Mouse (Mus musculus): Measurements from ENCODE around the gene Numa1. TPM values are rescaled to one million over a fixed set of nuclear protein-coding genes. Genes with fewer than 3 reads are reported as not detected.

Numa1 gene
- total RNA-seq, 1 experiment = 91.0 TPM

DNA sequence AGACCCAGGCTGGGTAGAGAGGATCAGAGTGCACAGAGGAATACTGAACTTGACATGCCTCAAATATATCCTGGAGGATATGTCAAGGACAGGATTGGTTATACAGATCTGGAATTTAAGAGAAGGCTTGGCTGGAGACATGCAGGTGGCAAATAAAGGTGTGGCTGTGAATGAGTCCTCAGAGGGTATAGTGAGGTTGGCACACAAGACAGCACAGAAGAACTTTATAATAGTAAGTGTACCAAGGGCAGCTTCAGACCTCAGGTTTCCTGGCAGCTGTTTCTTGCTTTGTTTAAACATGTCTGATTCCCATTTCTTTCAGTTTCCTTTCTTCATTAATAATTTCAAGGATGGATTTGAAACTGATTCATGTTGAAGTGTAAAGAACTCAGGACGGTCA is 1.4 kb upstream of the Numa1 start:
- no peaks in the 10 kb centered on the region for H3K36me3 ChIP-seq (ENCODE audit: control insufficient read depth, insufficient read depth, low read length, poor library complexity, severe bottlenecking)
- in situ Hi-C loops (cut with MboI; ENCODE audit: low sequenced_read_pairs in 2 of 2, unreplicated experiment in 2 of 2) = no loop called here
- no peaks in the 10 kb centered on the region for H3K4me1 ChIP-seq (ENCODE audit: control insufficient read depth in 2 of 2, insufficient read depth in 2 of 2, low read length in 2 of 2, poor library complexity in 1 of 2)
- H3K27ac ChIP-seq (ENCODE audit: insufficient read depth, low read depth, low read length, poor library complexity, severe bottlenecking) = no peak overlapping the region
- DNase-seq (ENCODE audit: low read depth, low spot score) = no peak
- H3K9ac ChIP-seq (ENCODE audit: insufficient read depth, low read depth, low read length, poor library complexity, severe bottlenecking) = no peak overlapping the region
- peak overlapping the region in 1 of 2 experiments; percentile 79; a peak in 2 of 4 replicates for H3K4me3 ChIP-seq (ENCODE audit: insufficient read depth in 1 of 2, low read depth in 1 of 2, low read length in 2 of 2, poor library complexity in 1 of 2, severe bottlenecking in 1 of 2)
- H3K9me3 ChIP-seq (ENCODE audit: control insufficient read depth, insufficient read depth, low read depth, low read length) = no peaks in the 10 kb centered on the region
- TF ChIP-seq CHD2 (IDR thresholded peaks at IDR 0.05; ENCODE audit: low read depth, low read length) (no peak), MAFK (IDR thresholded peaks at IDR 0.05; ENCODE audit: insufficient read depth, low read depth, low read length) (no peak), HCFC1 (IDR thresholded peaks at IDR 0.05; ENCODE audit: borderline replicate concordance, insufficient read depth, low read length) (no peak), ZC3H11A (IDR thresholded peaks at IDR 0.05; ENCODE audit: borderline replicate concordance, low read depth, low read length) (no peak), ZNF384 (IDR thresholded peaks at IDR 0.05; ENCODE audit: low read depth, low read length) (no peak)

DNA sequence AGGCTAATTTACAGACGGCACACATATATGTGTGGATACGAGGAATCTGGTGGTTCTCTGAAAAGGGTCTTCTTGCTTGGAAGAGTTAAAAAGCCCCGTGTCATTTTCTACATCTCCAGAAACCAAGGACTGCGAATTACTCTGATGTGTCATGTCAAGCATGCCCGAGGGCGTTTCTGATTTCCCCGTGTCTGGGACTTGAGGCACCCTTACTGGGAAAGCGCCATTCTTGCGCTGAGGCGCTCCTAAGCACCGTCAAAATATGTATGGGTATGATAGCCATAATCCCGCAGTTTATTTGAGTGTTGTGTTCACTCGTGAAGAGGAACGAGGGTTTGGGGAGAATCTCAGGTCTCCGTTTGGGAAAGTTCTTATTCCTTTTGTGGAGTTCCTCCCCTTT is 611 bp upstream of the Numa1 start:
- Histone ChIP-seq H3K9ac (ENCODE audit: insufficient read depth, low read depth, low read length, poor library complexity, severe bottlenecking) (peak overlapping the region; percentile 89), H3K4me1 (ENCODE audit: control insufficient read depth in 2 of 2, insufficient read depth in 2 of 2, low read length in 2 of 2, poor library complexity in 1 of 2) (no peaks in the 10 kb centered on the region), H3K9me3 (ENCODE audit: control insufficient read depth, insufficient read depth, low read depth, low read length) (no peaks in the 10 kb centered on the region), H3K36me3 (ENCODE audit: control insufficient read depth, insufficient read depth, low read length, poor library complexity, severe bottlenecking) (no peaks in the 10 kb centered on the region), H3K27ac (ENCODE audit: insufficient read depth, low read depth, low read length, poor library complexity, severe bottlenecking) (peak overlapping the region; percentile 69), H3K4me3 (ENCODE audit: insufficient read depth in 1 of 2, low read depth in 1 of 2, low read length in 2 of 2, poor library complexity in 1 of 2, severe bottlenecking in 1 of 2) (peak overlapping the region; percentile 79 to 89)
- peak; percentile 40 for DNase-seq (ENCODE audit: low read depth, low spot score)
- no peak for TF ChIP-seq CHD2 (IDR thresholded peaks at IDR 0.05; ENCODE audit: low read depth, low read length)
- no peak for TF ChIP-seq ZC3H11A (IDR thresholded peaks at IDR 0.05; ENCODE audit: borderline replicate concordance, low read depth, low read length)
- no peak for TF ChIP-seq MAFK (IDR thresholded peaks at IDR 0.05; ENCODE audit: insufficient read depth, low read depth, low read length)
- TF ChIP-seq ZNF384 (IDR thresholded peaks at IDR 0.05; ENCODE audit: low read depth, low read length) = no peak
- no peak for TF ChIP-seq HCFC1 (IDR thresholded peaks at IDR 0.05; ENCODE audit: borderline replicate concordance, insufficient read depth, low read length)
- in situ Hi-C loops (cut with MboI; ENCODE audit: low sequenced_read_pairs in 2 of 2, unreplicated experiment in 2 of 2) = no loop called here

DNA sequence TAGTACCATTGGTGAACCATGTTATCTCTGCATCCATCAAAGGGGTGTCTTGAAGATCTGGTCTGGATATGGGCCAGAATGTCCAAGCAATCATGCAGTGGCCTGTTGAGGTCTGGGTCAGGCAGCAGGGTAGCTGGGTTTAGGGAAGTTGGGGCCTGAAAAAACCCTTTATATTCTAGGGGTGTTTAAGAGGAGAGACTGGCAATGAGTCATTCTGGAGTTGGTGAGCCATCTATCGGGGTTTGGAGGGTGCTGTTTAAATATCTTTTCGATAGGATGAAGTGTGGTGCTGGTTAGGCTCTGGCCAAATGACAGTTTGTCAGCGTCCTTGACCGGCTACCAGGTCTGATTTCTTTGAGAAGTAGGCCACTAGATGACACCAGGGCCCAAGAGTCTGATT is 2.0 kb downstream of the Numa1 start:
- peaks cover 0 to 6% of the 10 kb centered on the region in 2 experiments; a peak in 2 of 4 replicates for H3K4me1 ChIP-seq (ENCODE audit: control insufficient read depth in 2 of 2, insufficient read depth in 2 of 2, low read length in 2 of 2, poor library complexity in 1 of 2)
- in situ Hi-C loops (cut with MboI; ENCODE audit: low sequenced_read_pairs in 2 of 2, unreplicated experiment in 2 of 2) = no loop called here
- H3K27ac ChIP-seq (ENCODE audit: insufficient read depth, low read depth, low read length, poor library complexity, severe bottlenecking) = no peak overlapping the region
- H3K9me3 ChIP-seq (ENCODE audit: control insufficient read depth, insufficient read depth, low read depth, low read length) = no peaks in the 10 kb centered on the region
- DNase-seq (ENCODE audit: low read depth, low spot score) = no peak
- 0 out of 2 replicates have a peak, but pooled peaks cover 2% of the 10 kb centered on the region for H3K36me3 ChIP-seq (ENCODE audit: control insufficient read depth, insufficient read depth, low read length, poor library complexity, severe bottlenecking)
- H3K9ac ChIP-seq (ENCODE audit: insufficient read depth, low read depth, low read length, poor library complexity, severe bottlenecking) = no peak overlapping the region
- TF ChIP-seq ZC3H11A (IDR thresholded peaks at IDR 0.05; ENCODE audit: borderline replicate concordance, low read depth, low read length) (no peak), MAFK (IDR thresholded peaks at IDR 0.05; ENCODE audit: insufficient read depth, low read depth, low read length) (no peak), HCFC1 (IDR thresholded peaks at IDR 0.05; ENCODE audit: borderline replicate concordance, insufficient read depth, low read length) (no peak), ZNF384 (IDR thresholded peaks at IDR 0.05; ENCODE audit: low read depth, low read length) (no peak), CHD2 (IDR thresholded peaks at IDR 0.05; ENCODE audit: low read depth, low read length) (no peak)
- no peak overlapping the region for H3K4me3 ChIP-seq (ENCODE audit: insufficient read depth in 1 of 2, low read depth in 1 of 2, low read length in 2 of 2, poor library complexity in 1 of 2, severe bottlenecking in 1 of 2)

DNA sequence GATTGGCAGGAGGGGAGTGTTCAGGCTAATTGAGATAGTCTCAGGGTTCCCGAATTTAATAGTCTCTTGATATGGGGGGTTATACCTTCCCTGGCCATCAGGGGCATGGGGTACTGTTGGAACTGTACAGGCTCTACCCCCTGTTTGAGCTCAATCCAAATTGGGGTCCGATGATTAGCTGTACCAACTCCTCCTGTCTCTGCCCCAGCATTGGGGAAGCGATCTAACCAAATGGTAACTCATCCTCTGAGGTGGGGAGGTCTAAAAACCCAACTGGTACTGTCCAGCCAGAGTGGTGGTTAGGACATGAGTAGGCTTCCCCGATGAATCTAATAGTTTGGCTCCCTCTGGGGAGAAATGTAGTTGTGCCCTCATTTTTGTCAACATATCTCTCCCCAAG is 3.1 kb downstream of the Numa1 start:
- Histone ChIP-seq H3K9ac (ENCODE audit: insufficient read depth, low read depth, low read length, poor library complexity, severe bottlenecking) (no peak overlapping the region), H3K36me3 (ENCODE audit: control insufficient read depth, insufficient read depth, low read length, poor library complexity, severe bottlenecking) (peaks cover 2% of the 10 kb centered on the region; the same call in 1 of the 2 replicates), H3K9me3 (ENCODE audit: control insufficient read depth, insufficient read depth, low read depth, low read length) (no peaks in the 10 kb centered on the region), H3K4me1 (ENCODE audit: control insufficient read depth in 2 of 2, insufficient read depth in 2 of 2, low read length in 2 of 2, poor library complexity in 1 of 2) (peaks cover 0 to 12% of the 10 kb centered on the region in 2 experiments; a peak in 2 of 4 replicates), H3K27ac (ENCODE audit: insufficient read depth, low read depth, low read length, poor library complexity, severe bottlenecking) (no peak overlapping the region), H3K4me3 (ENCODE audit: insufficient read depth in 1 of 2, low read depth in 1 of 2, low read length in 2 of 2, poor library complexity in 1 of 2, severe bottlenecking in 1 of 2) (no peak overlapping the region)
- in situ Hi-C loops (cut with MboI; ENCODE audit: low sequenced_read_pairs in 2 of 2, unreplicated experiment in 2 of 2) = no loop called here
- DNase-seq (ENCODE audit: low read depth, low spot score) = no peak
- TF ChIP-seq HCFC1 (IDR thresholded peaks at IDR 0.05; ENCODE audit: borderline replicate concordance, insufficient read depth, low read length) (no peak), ZNF384 (IDR thresholded peaks at IDR 0.05; ENCODE audit: low read depth, low read length) (no peak), ZC3H11A (IDR thresholded peaks at IDR 0.05; ENCODE audit: borderline replicate concordance, low read depth, low read length) (no peak), MAFK (IDR thresholded peaks at IDR 0.05; ENCODE audit: insufficient read depth, low read depth, low read length) (no peak), CHD2 (IDR thresholded peaks at IDR 0.05; ENCODE audit: low read depth, low read length) (no peak)
